Mouse (Mus musculus) liver, postnatal 0 days (tissue): ENCODE results near the gene Zar1l.

ENCODE experiments used
- CTCF ChIP-seq: sonication (generic); IDR thresholded peaks from 2 replicates; pipeline ENCODE4 v1.5.1; 2016; ENCODE audit warnings: antibody characterized with exemption, low read depth
- EP300 ChIP-seq: IDR thresholded peaks from 2 replicates; pipeline ENCODE4 v1.6.1; 2016; ENCODE audit warnings: antibody characterized with exemption, low read depth, mild to moderate bottlenecking

- TF ChIP-seq CTCF (no peak), EP300 (no peak)
Measured at GRCm38 (mm10) chr5:150521937-150522866, 4.2 kb upstream of the Zar1l start, which contains the start of gene Brca2.
